Mouse (Mus musculus): ENCODE measurements around the gene Ptpre. TPM values are rescaled to one million over a fixed set of nuclear protein-coding genes. Genes with fewer than 3 reads are reported as not detected.
A peak's percentile ranks its signal among the peaks of the same experiment; 100 is the strongest.

Gene Ptpre
- total RNA-seq (2014; rRNA removed) (9.6 and 10.9 TPM in 2 replicates), polyA plus RNA-seq (2015; fragmentation: Nextera tagmentation; extraction: Ambion mirVana) (3.2 and 6.9 TPM in 2 replicates)

- H3K27me3 ChIP-seq (ENCODE audit: insufficient read depth, low read length), result no peaks in the 10 kb centered on the region; the same call in 1 of the 2 replicates
- H3K27ac ChIP-seq (ENCODE audit: low read depth, low read length), result peak within 1 kb of the TSS; percentile 74
- WGBS, result 4% methylated on average over 28 of the region's 28 CpGs
- H3K4me2 ChIP-seq (ENCODE audit: low read depth), result peak within 1 kb of the TSS; percentile 88
- H3K4me3 ChIP-seq (ENCODE audit: low read depth, low read length), result peak within 1 kb of the TSS; percentile 69
- H3K36me3 ChIP-seq (ENCODE audit: insufficient read depth), result no peaks in the 10 kb centered on the region
- H3K4me1 ChIP-seq (ENCODE audit: insufficient read depth), result no peaks in the 10 kb centered on the region
- ATAC-seq (peak; percentile 97), DNase-seq (peak; percentile 93)
- H3K9ac ChIP-seq, result peak within 1 kb of the TSS; percentile 75
- H3K9me3 ChIP-seq (ENCODE audit: low read length), result no peaks in the 10 kb centered on the region
- peak; percentile 87 for TF ChIP-seq CTCF (IDR thresholded peaks at IDR 0.05; ENCODE audit: low read depth)
These were observed at the start of gene Ptpre for GRCm38 (mm10) chr7:135537341-135537901. Gene Ptpre (plus strand): TSS chr7:135537481.

GRCm38 (mm10) chr7:135488214-135488810, 49.0 kb upstream of the Ptpre start:
- H3K27ac ChIP-seq (ENCODE audit: low read depth, low read length), result no peak overlapping the region
- no peak overlapping the region for H3K4me2 ChIP-seq (ENCODE audit: low read depth)
- H3K4me1 ChIP-seq (ENCODE audit: insufficient read depth), result no peaks in the 10 kb centered on the region; the same call in 1 of the 2 replicates
- no peak for DNase-seq
- peak; percentile 70 for TF ChIP-seq CTCF (IDR thresholded peaks at IDR 0.05; ENCODE audit: low read depth)
- H3K27me3 ChIP-seq (ENCODE audit: insufficient read depth, low read length), result no peaks in the 10 kb centered on the region
- no peaks in the 10 kb centered on the region for H3K36me3 ChIP-seq (ENCODE audit: insufficient read depth)
- no peak for ATAC-seq
- H3K9ac ChIP-seq, result no peak overlapping the region
- WGBS, result 69% methylated on average over 6 of the region's 6 CpGs
- peaks cover 5% of the 10 kb centered on the region; the same call in 1 of the 2 replicates for H3K9me3 ChIP-seq (ENCODE audit: low read length)
- no peak overlapping the region for H3K4me3 ChIP-seq (ENCODE audit: low read depth, low read length)

- peaks cover 5% of the 10 kb centered on the region; the same call in 1 of the 2 replicates for H3K9me3 ChIP-seq (ENCODE audit: low read length)
- H3K4me3 ChIP-seq (ENCODE audit: low read depth, low read length), result no peak overlapping the region
- H3K9ac ChIP-seq, result no peak overlapping the region
- 86% methylated on average over 9 of the region's 9 CpGs for WGBS
- no peak overlapping the region for H3K27ac ChIP-seq (ENCODE audit: low read depth, low read length)
- no peaks in the 10 kb centered on the region; the same call in 1 of the 2 replicates for H3K4me1 ChIP-seq (ENCODE audit: insufficient read depth)
- ATAC-seq (no peak), DNase-seq (no peak)
- 0 out of 2 replicates have a peak, but pooled peaks have one; percentile 4 for TF ChIP-seq CTCF (IDR thresholded peaks at IDR 0.05; ENCODE audit: low read depth)
- H3K36me3 ChIP-seq (ENCODE audit: insufficient read depth), result no peaks in the 10 kb centered on the region
- no peak overlapping the region for H3K4me2 ChIP-seq (ENCODE audit: low read depth)
- no peaks in the 10 kb centered on the region for H3K27me3 ChIP-seq (ENCODE audit: insufficient read depth, low read length)
These were observed 47.4 kb upstream of the Ptpre start for GRCm38 (mm10) chr7:135489724-135490499.

GRCm38 (mm10) chr7:135490500-135490886, 46.8 kb upstream of the Ptpre start:
- DNase-seq, result no peak
- 73% methylated on average over 8 of the region's 8 CpGs for WGBS
- no peak for ATAC-seq

GRCm38 (mm10) chr7:135495303-135495702, 42.0 kb upstream of the Ptpre start:
- peaks cover 5% of the 10 kb centered on the region; the same call in 1 of the 2 replicates for H3K9me3 ChIP-seq (ENCODE audit: low read length)
- ATAC-seq (no peak), DNase-seq (no peak)
- WGBS, result 52% methylated on average over 3 of the region's 3 CpGs
- no peak overlapping the region for H3K27ac ChIP-seq (ENCODE audit: low read depth, low read length)
- H3K36me3 ChIP-seq (ENCODE audit: insufficient read depth), result no peaks in the 10 kb centered on the region
- H3K4me2 ChIP-seq (ENCODE audit: low read depth), result no peak overlapping the region
- H3K9ac ChIP-seq, result no peak overlapping the region
- TF ChIP-seq CTCF (IDR thresholded peaks at IDR 0.05; ENCODE audit: low read depth), result peak; percentile 54
- H3K4me1 ChIP-seq (ENCODE audit: insufficient read depth), result no peaks in the 10 kb centered on the region
- no peaks in the 10 kb centered on the region for H3K27me3 ChIP-seq (ENCODE audit: insufficient read depth, low read length)
- no peak overlapping the region for H3K4me3 ChIP-seq (ENCODE audit: low read depth, low read length)

More at GRCm38 (mm10) chr7:135490500-135490886, 46.8 kb upstream of the Ptpre start:
- no peaks in the 10 kb centered on the region for H3K4me1 ChIP-seq (ENCODE audit: insufficient read depth)
- no peak overlapping the region for H3K9ac ChIP-seq
- H3K27ac ChIP-seq (ENCODE audit: low read depth, low read length), result no peak overlapping the region
- no peaks in the 10 kb centered on the region for H3K36me3 ChIP-seq (ENCODE audit: insufficient read depth)
- no peak overlapping the region for H3K4me2 ChIP-seq (ENCODE audit: low read depth)
- H3K27me3 ChIP-seq (ENCODE audit: insufficient read depth, low read length), result no peaks in the 10 kb centered on the region
- no peak for TF ChIP-seq CTCF (IDR thresholded peaks at IDR 0.05; ENCODE audit: low read depth)
- no peak overlapping the region for H3K4me3 ChIP-seq (ENCODE audit: low read depth, low read length)
- peaks cover 5% of the 10 kb centered on the region; the same call in 1 of the 2 replicates for H3K9me3 ChIP-seq (ENCODE audit: low read length)

- DNase-seq (no peak), ATAC-seq (no peak)
- Histone ChIP-seq H3K36me3 (ENCODE audit: insufficient read depth) (no peaks in the 10 kb centered on the region), H3K9ac (no peak overlapping the region), H3K27ac (ENCODE audit: low read depth, low read length) (no peak overlapping the region), H3K4me2 (ENCODE audit: low read depth) (no peak overlapping the region), H3K4me3 (ENCODE audit: low read depth, low read length) (no peak overlapping the region), H3K27me3 (ENCODE audit: insufficient read depth, low read length) (no peaks in the 10 kb centered on the region), H3K9me3 (ENCODE audit: low read length) (no peaks in the 10 kb centered on the region), H3K4me1 (ENCODE audit: insufficient read depth) (no peaks in the 10 kb centered on the region)
- 84% methylated on average over 2 of the region's 3 CpGs for WGBS
- TF ChIP-seq CTCF (IDR thresholded peaks at IDR 0.05; ENCODE audit: low read depth), result no peak
These were observed 38.6 kb upstream of the Ptpre start for GRCm38 (mm10) chr7:135498565-135499186.
